Mouse (Mus musculus) G1E (cell line): ENCODE results near the gene Tc2n.

Experiments
- CTCF ChIP-seq: IDR thresholded peaks from 2 replicates; pipeline ENCODE4 v1.5.1; 2012; ENCODE audit warnings: low read depth, low read length, inconsistent platforms, mixed read lengths
- GATA1 ChIP-seq: IDR thresholded peaks from 2 replicates; pipeline ENCODE4 v1.6.1; 2012; ENCODE audit warnings: borderline replicate concordance, low read length, inconsistent platforms, mixed read lengths
- POLR2AphosphoS5 ChIP-seq: IDR thresholded peaks from 2 replicates; pipeline ENCODE4 v1.6.1; 2012; ENCODE audit warnings: low read depth, low read length, inconsistent platforms; ENCODE audit not compliant: insufficient replicate concordance

DNA sequence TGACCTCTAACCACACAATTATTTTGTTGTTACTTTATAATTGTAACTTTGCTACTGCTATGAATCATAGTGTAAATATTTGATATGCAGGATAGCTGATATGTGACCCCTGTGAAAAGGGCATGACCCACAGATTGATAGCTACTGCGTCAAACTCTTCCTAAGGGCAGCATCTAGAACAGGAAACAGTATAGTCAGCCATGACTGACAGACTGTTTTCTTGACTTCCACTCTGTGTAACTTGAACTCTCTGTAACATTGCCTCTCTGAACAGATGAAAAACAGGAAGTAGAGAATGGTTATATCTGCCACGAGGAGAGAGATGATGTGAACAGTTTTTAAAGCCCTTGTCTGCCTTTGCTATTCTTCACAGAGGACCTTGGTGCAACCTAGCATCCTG, 21.7 kb upstream of the Tc2n start:
- no peak for TF ChIP-seq CTCF
- TF ChIP-seq POLR2AphosphoS5: no peak
- TF ChIP-seq GATA1: no peak
